Mouse (Mus musculus): ENCODE measurements around the gene Tex13c3. TPM values are rescaled to one million over a fixed set of nuclear protein-coding genes. Genes with fewer than 3 reads are reported as not detected.
"Not testable (repeated sequence)": the region's sequence is repeated elsewhere in the genome, so short reads cannot be mapped to it uniquely, and the experiment has no call there.

Tex13c3 gene
- not detected in 2 replicates for polyA plus RNA-seq (2016; fragmentation: Nextera tagmentation; extraction: Ambion mirVana)

DNA sequence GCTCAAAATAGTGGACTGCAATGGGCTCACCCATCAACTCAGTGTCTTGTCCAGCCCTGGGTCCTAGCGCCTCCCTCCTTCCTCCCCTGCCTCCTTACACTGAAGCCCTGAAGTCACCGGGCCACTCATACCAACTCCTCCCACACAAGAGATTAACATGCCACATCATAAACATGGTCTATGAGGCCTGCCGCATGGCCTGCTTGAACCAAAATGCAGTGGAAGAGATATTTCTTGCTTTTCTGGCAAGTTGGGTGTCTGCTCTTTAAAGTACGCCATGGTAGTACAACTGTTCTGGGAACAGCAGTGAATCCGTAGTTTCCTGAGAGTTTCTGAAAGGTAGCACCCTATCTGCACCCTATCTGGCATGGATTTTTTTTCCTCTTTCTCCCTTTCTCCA, at the start of gene Tex13c3:
Gene Tex13c3, minus strand, starts transcription at position 101 of the 400 bp plus-strand sequence.
- not testable (repeated sequence) for DNase-seq (ENCODE audit: low spot score); H3K27me3 ChIP-seq (replicated peaks; ENCODE audit: low read depth, poor library complexity, severe bottlenecking); H3K9me3 ChIP-seq; H3K4me1 ChIP-seq; H3K4me3 ChIP-seq; H3K36me3 ChIP-seq (replicated peaks); H3K27ac ChIP-seq (replicated peaks)
- 87% methylated on average over 5 of the region's 5 CpGs for WGBS

DNA sequence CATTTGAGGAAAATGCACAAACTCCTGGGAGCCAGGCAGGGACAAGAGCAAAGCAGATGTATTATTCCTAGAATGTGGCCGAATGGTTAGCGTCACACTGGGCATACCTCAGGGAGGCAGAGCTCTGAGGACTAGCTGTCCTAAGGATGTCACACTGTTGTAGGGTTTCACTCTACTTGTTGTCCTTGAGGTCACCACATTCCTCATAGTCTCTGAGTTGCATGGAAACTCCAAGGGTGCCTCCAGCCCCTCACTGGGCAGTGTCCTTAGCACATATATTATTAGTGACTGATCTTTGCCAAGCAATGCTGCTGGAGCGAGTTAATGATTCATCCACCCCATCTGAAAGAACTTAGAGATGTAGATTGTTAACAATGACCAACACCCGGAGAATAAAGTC, 8.6 kb upstream of the Tex13c3 start:
- WGBS, result 88% methylated on average over 4 of the region's 4 CpGs
- Histone ChIP-seq H3K27me3 (replicated peaks; ENCODE audit: low read depth, poor library complexity, severe bottlenecking) (no peaks in the 10 kb centered on the region), H3K27ac (replicated peaks) (no peak overlapping the region), H3K4me3 (no peak overlapping the region), H3K36me3 (replicated peaks) (no peaks in the 10 kb centered on the region), H3K4me1 (no peaks in the 10 kb centered on the region), H3K9me3 (no peaks in the 10 kb centered on the region)
- DNase-seq (ENCODE audit: low spot score), result no peak

All from embryonic facial prominence, embryonic 10.5 days (tissue).